Mouse (Mus musculus) spleen, adult 2 months (tissue): Measurements from ENCODE around the gene 1700067K01Rik.

ENCODE experiments used
- CTCF ChIP-seq: fragments of 200-500 bp; IDR thresholded peaks from 2 replicates; pipeline ENCODE4 v1.5.1; 2011; ENCODE audit warnings: mild to moderate bottlenecking, inconsistent platforms; ENCODE audit not compliant: insufficient read depth, insufficient read length, insufficient replicate concordance; ENCODE audit errors: extremely low read depth
- POLR2A ChIP-seq: fragments of 200-500 bp; IDR thresholded peaks from 2 replicates; pipeline ENCODE4 v1.6.1; 2011; ENCODE audit warnings: low read depth, low read length, inconsistent platforms

GRCm38 (mm10) chr8:83976779-83977350 is 24.4 kb upstream of the 1700067K01Rik start:
- TF ChIP-seq POLR2A = no peak
- TF ChIP-seq CTCF = no peak; the same call in 1 of the 2 replicates
